ENCODE assay signal across 8 mouse cellular contexts in genomic region chr8:111538194-111538593, GRCm38 (mm10). TPM values are rescaled to one million over a fixed set of nuclear protein-coding genes. Genes with fewer than 3 reads are reported as not detected.
DNase-seq lines count a peak whose midpoint lies in the region; ATAC-seq lines count a peak whose summit lies in the region.

No protein-coding gene starts in this region.

- peaks cover 26% of the 10 kb centered on the region for H3K4me1 ChIP-seq in neural tube, embryonic 11.5 days (ENCODE audit: control insufficient read depth, insufficient read depth, low read length)
- H3K4me1 ChIP-seq in heart, embryonic 16.5 days (ENCODE audit: control insufficient read depth, insufficient read depth, low read length) = peaks cover 37% of the 10 kb centered on the region
- peaks cover 56% of the 10 kb centered on the region for H3K4me1 ChIP-seq in midbrain, embryonic 13.5 days (replicated peaks)

- peak overlapping the region; percentile 97 for H3K4me3 ChIP-seq in neural tube, embryonic 11.5 days (ENCODE audit: low read depth, low read length)
- peak overlapping the region; percentile 98 for H3K4me3 ChIP-seq in heart, embryonic 16.5 days (ENCODE audit: low read length)
- peak overlapping the region; percentile 99 for H3K4me3 ChIP-seq in midbrain, embryonic 13.5 days (replicated peaks)

- ATAC-seq in neural tube, embryonic 11.5 days (ENCODE audit: insufficient read depth, low FRiP score, low TSS enrichment) = no peak
- no peak for ATAC-seq in heart, embryonic 16.5 days (replicated peaks; ENCODE audit: extremely low read depth, insufficient read depth, low FRiP score)
- no peak for ATAC-seq in midbrain, embryonic 13.5 days

- no peak overlapping the region for H3K27ac ChIP-seq in neural tube, embryonic 11.5 days (ENCODE audit: low read depth, low read length)
- H3K27ac ChIP-seq in heart, embryonic 16.5 days (ENCODE audit: low read length) = peak overlapping the region; percentile 91
- H3K27ac ChIP-seq in midbrain, embryonic 13.5 days = peak overlapping the region; percentile 98; the same call in 1 of the 2 replicates

- H3K27me3 ChIP-seq in neural tube, embryonic 11.5 days (ENCODE audit: control insufficient read depth, insufficient read depth, low read length) = no peaks in the 10 kb centered on the region
- no peaks in the 10 kb centered on the region for H3K27me3 ChIP-seq in heart, embryonic 16.5 days (ENCODE audit: control insufficient read depth, insufficient read depth, low read length)
- no peaks in the 10 kb centered on the region for H3K27me3 ChIP-seq in midbrain, embryonic 13.5 days

- WGBS in neural tube, embryonic 11.5 days = 17% methylated on average over 2 of the region's 2 CpGs
- 14% methylated on average over 2 of the region's 2 CpGs for WGBS in heart, embryonic 16.5 days
- 3% methylated on average over 2 of the region's 2 CpGs for WGBS in midbrain, embryonic 13.5 days

- peak overlapping the region; percentile 87 for H3K4me2 ChIP-seq in neural tube, embryonic 11.5 days (ENCODE audit: low read depth)
- peak overlapping the region; percentile 72 for H3K4me2 ChIP-seq in heart, embryonic 16.5 days (ENCODE audit: low read depth, low read length)
- H3K4me2 ChIP-seq in midbrain, embryonic 13.5 days (replicated peaks) = peak overlapping the region; percentile 99

- peak overlapping the region; percentile 98 for H3K9ac ChIP-seq in neural tube, embryonic 11.5 days (ENCODE audit: low read length)
- H3K9ac ChIP-seq in heart, embryonic 16.5 days (ENCODE audit: low read length) = peak overlapping the region; percentile 91
- H3K9ac ChIP-seq in midbrain, embryonic 13.5 days (replicated peaks) = peak overlapping the region; percentile 99

- DNase-seq in neural tube, embryonic 11.5 days (ENCODE audit: low spot score) = no peak
- DNase-seq in neural tube, embryonic 10.5 days (ENCODE audit: extremely low spot score, low spot score) = no peak
- peak; percentile 55 to 57 for DNase-seq in cerebellum, postnatal 14 days
- DNase-seq in kidney, postnatal 4 days = peak; percentile 22 to 44
- DNase-seq in c-Kit-positive CD71-positive TER-119-positive erythroid progenitor cells, embryonic 14.5 days (ENCODE audit: low spot score) = no peak
- no peak for DNase-seq in left cerebral cortex, adult 18-20 months (ENCODE audit: low spot score in 2 of 2)

- H3K9me3 ChIP-seq in neural tube, embryonic 11.5 days (ENCODE audit: control insufficient read depth, low read length) = no peaks in the 10 kb centered on the region
- H3K9me3 ChIP-seq in heart, embryonic 16.5 days (replicated peaks; ENCODE audit: control insufficient read depth, low read length) = no peaks in the 10 kb centered on the region
- no peaks in the 10 kb centered on the region for H3K9me3 ChIP-seq in midbrain, embryonic 13.5 days

- H3K36me3 ChIP-seq in neural tube, embryonic 11.5 days (ENCODE audit: control insufficient read depth, insufficient read depth, low read length) = no peaks in the 10 kb centered on the region
- H3K36me3 ChIP-seq in heart, embryonic 16.5 days (ENCODE audit: control insufficient read depth, insufficient read depth) = no peaks in the 10 kb centered on the region
- H3K36me3 ChIP-seq in midbrain, embryonic 13.5 days = no peaks in the 10 kb centered on the region

RNA-seq across cellular contexts. Expression of gene Znrf1, which starts 2.3 kb away (rescaled TPM):
- 63.1 and 64.8 TPM in 2 replicates for polyA plus RNA-seq in neural tube, embryonic 11.5 days (2014; fragmentation: Nextera tagmentation; extraction: Ambion mirVana)
- 19.7 and 20.8 TPM in 2 replicates for polyA plus RNA-seq in heart, embryonic 16.5 days (2015; fragmentation: Nextera tagmentation; extraction: Ambion mirVana)
- 62.4 and 80.7 TPM in 2 replicates for polyA plus RNA-seq in midbrain, embryonic 13.5 days (2015; fragmentation: Nextera tagmentation; extraction: Ambion mirVana)
- total RNA-seq in left cerebral cortex, adult 18-20 months (2021) = 100 to 1,000 TPM; 144 to 151 TPM

RNA-seq across cellular contexts. Expression of gene Wdr59, which starts 16.3 kb away (rescaled TPM):
- 3.1 and 3.8 TPM in 2 replicates for polyA plus RNA-seq in neural tube, embryonic 11.5 days (2014; fragmentation: Nextera tagmentation; extraction: Ambion mirVana)
- polyA plus RNA-seq in heart, embryonic 16.5 days (2015; fragmentation: Nextera tagmentation; extraction: Ambion mirVana) = 4.2 and 4.6 TPM in 2 replicates
- 6.7 TPM in 2 replicates for polyA plus RNA-seq in midbrain, embryonic 13.5 days (2015; fragmentation: Nextera tagmentation; extraction: Ambion mirVana)
- total RNA-seq in left cerebral cortex, adult 18-20 months (2021) = 10 to 100 TPM; 18.1 to 20.0 TPM

Comparison
In these comparisons a context has a peak if more than half of its experiments do, and no peak if none do; other contexts are left out.
1. DNase-seq: peak in cerebellum, postnatal 14 days (2 of 2) and kidney, postnatal 4 days (2 of 2); none in neural tube, embryonic 11.5 days (single experiment), neural tube, embryonic 10.5 days (single experiment), c-Kit-positive CD71-positive TER-119-positive erythroid progenitor cells, embryonic 14.5 days (single experiment) and left cerebral cortex, adult 18-20 months (0 of 2).
2. Peak in every context shown above with its lines, with median percentiles within 50 percentile points of each other: H3K4me2 ChIP-seq, H3K4me3 ChIP-seq and H3K9ac ChIP-seq.